Mouse (Mus musculus) liver, adult 2 months (tissue): ENCODE results near the gene Sh2d1b2.

Source experiments
- CTCF ChIP-seq: fragments of 200-500 bp; IDR thresholded peaks from 2 replicates; pipeline ENCODE4 v1.5.1; 2011; ENCODE audit warnings: low read depth, low read length, control low read depth
- POLR2A ChIP-seq: fragments of 200-500 bp; IDR thresholded peaks from 2 replicates; pipeline ENCODE4 v1.6.1; 2011; ENCODE audit warnings: low read length, control low read depth; ENCODE audit not compliant: insufficient read depth; ENCODE audit errors: extremely low read depth

GRCm38 (mm10) chr1:170223276-170223675 lies 9.3 kb upstream of the Sh2d1b2 start:
- TF ChIP-seq CTCF, result no peak
- TF ChIP-seq POLR2A, result no peak
